Mouse (Mus musculus): ENCODE data around the gene Ankfn1. TPM values are rescaled to one million over a fixed set of nuclear protein-coding genes. Genes with fewer than 3 reads are reported as not detected.

Ankfn1 gene
- polyA plus RNA-seq, 1 experiment = 4.5 TPM

- no peak for TF ChIP-seq POLR2A (IDR thresholded peaks at IDR 0.05; ENCODE audit: extremely low read depth, insufficient read depth, low read length)
- TF ChIP-seq CTCF (IDR thresholded peaks at IDR 0.05; ENCODE audit: extremely low read depth, insufficient read depth, low read length) = no peak
- Histone ChIP-seq H3K4me3 (ENCODE audit: insufficient read depth, low read length) (no peak overlapping the region), H3K27ac (ENCODE audit: insufficient read depth, low read length) (no peak overlapping the region), H3K4me1 (ENCODE audit: control insufficient read depth, insufficient read depth, low read length) (no peaks in the 10 kb centered on the region)
Observed at GRCm38 (mm10) chr11:89370941-89371340, 406.5 kb downstream of the Ankfn1 start.

- no peak for TF ChIP-seq POLR2A (IDR thresholded peaks at IDR 0.05; ENCODE audit: extremely low read depth, insufficient read depth, low read length)
- no peak for TF ChIP-seq CTCF (IDR thresholded peaks at IDR 0.05; ENCODE audit: extremely low read depth, insufficient read depth, low read length)
- Histone ChIP-seq H3K4me1 (ENCODE audit: control insufficient read depth, insufficient read depth, low read length) (no peaks in the 10 kb centered on the region), H3K4me3 (ENCODE audit: insufficient read depth, low read length) (no peak overlapping the region), H3K27ac (ENCODE audit: insufficient read depth, low read length) (no peak overlapping the region)
Observed at GRCm38 (mm10) chr11:89370373-89370772, 407.1 kb downstream of the Ankfn1 start.

GRCm38 (mm10) chr11:89363981-89364380 is 413.5 kb downstream of the Ankfn1 start:
- no peak overlapping the region for H3K27ac ChIP-seq (ENCODE audit: insufficient read depth, low read length)
- no peak overlapping the region for H3K4me3 ChIP-seq (ENCODE audit: insufficient read depth, low read length)
- TF ChIP-seq CTCF (IDR thresholded peaks at IDR 0.05; ENCODE audit: extremely low read depth, insufficient read depth, low read length) (no peak), POLR2A (IDR thresholded peaks at IDR 0.05; ENCODE audit: extremely low read depth, insufficient read depth, low read length) (no peak)
- H3K4me1 ChIP-seq (ENCODE audit: control insufficient read depth, insufficient read depth, low read length) = no peaks in the 10 kb centered on the region

GRCm38 (mm10) chr11:89360895-89361294 is 416.6 kb downstream of the Ankfn1 start:
- TF ChIP-seq CTCF (IDR thresholded peaks at IDR 0.05; ENCODE audit: extremely low read depth, insufficient read depth, low read length) = no peak
- TF ChIP-seq POLR2A (IDR thresholded peaks at IDR 0.05; ENCODE audit: extremely low read depth, insufficient read depth, low read length) = no peak
- Histone ChIP-seq H3K4me3 (ENCODE audit: insufficient read depth, low read length) (no peak overlapping the region), H3K27ac (ENCODE audit: insufficient read depth, low read length) (no peak overlapping the region), H3K4me1 (ENCODE audit: control insufficient read depth, insufficient read depth, low read length) (no peaks in the 10 kb centered on the region)

- H3K27ac ChIP-seq (ENCODE audit: insufficient read depth, low read length) = no peak overlapping the region
Observed at GRCm38 (mm10) chr11:89358546-89358945, 418.9 kb downstream of the Ankfn1 start.

GRCm38 (mm10) chr11:89356479-89356878 is 421.0 kb downstream of the Ankfn1 start:
- TF ChIP-seq POLR2A (IDR thresholded peaks at IDR 0.05; ENCODE audit: extremely low read depth, insufficient read depth, low read length) (no peak), CTCF (IDR thresholded peaks at IDR 0.05; ENCODE audit: extremely low read depth, insufficient read depth, low read length) (no peak)
- H3K4me1 ChIP-seq (ENCODE audit: control insufficient read depth, insufficient read depth, low read length) = no peaks in the 10 kb centered on the region
- no peak overlapping the region for H3K27ac ChIP-seq (ENCODE audit: insufficient read depth, low read length)
- H3K4me3 ChIP-seq (ENCODE audit: insufficient read depth, low read length) = no peak overlapping the region

More at GRCm38 (mm10) chr11:89358546-89358945, 418.9 kb downstream of the Ankfn1 start:
- no peak for TF ChIP-seq CTCF (IDR thresholded peaks at IDR 0.05; ENCODE audit: extremely low read depth, insufficient read depth, low read length)
- no peak for TF ChIP-seq POLR2A (IDR thresholded peaks at IDR 0.05; ENCODE audit: extremely low read depth, insufficient read depth, low read length)
- no peaks in the 10 kb centered on the region for H3K4me1 ChIP-seq (ENCODE audit: control insufficient read depth, insufficient read depth, low read length)
- H3K4me3 ChIP-seq (ENCODE audit: insufficient read depth, low read length) = no peak overlapping the region

GRCm38 (mm10) chr11:89356018-89356417 is 421.4 kb downstream of the Ankfn1 start:
- TF ChIP-seq POLR2A (IDR thresholded peaks at IDR 0.05; ENCODE audit: extremely low read depth, insufficient read depth, low read length) (no peak), CTCF (IDR thresholded peaks at IDR 0.05; ENCODE audit: extremely low read depth, insufficient read depth, low read length) (no peak)
- Histone ChIP-seq H3K27ac (ENCODE audit: insufficient read depth, low read length) (no peak overlapping the region), H3K4me1 (ENCODE audit: control insufficient read depth, insufficient read depth, low read length) (no peaks in the 10 kb centered on the region), H3K4me3 (ENCODE audit: insufficient read depth, low read length) (no peak overlapping the region)

GRCm38 (mm10) chr11:89340238-89340637 is 437.2 kb downstream of the Ankfn1 start:
- no peak overlapping the region for H3K4me3 ChIP-seq (ENCODE audit: insufficient read depth, low read length)
- H3K27ac ChIP-seq (ENCODE audit: insufficient read depth, low read length) = no peak overlapping the region
- TF ChIP-seq CTCF (IDR thresholded peaks at IDR 0.05; ENCODE audit: extremely low read depth, insufficient read depth, low read length) (no peak), POLR2A (IDR thresholded peaks at IDR 0.05; ENCODE audit: extremely low read depth, insufficient read depth, low read length) (no peak)
- no peaks in the 10 kb centered on the region for H3K4me1 ChIP-seq (ENCODE audit: control insufficient read depth, insufficient read depth, low read length)

Other genes with a start within 250 kb of the Ankfn1 start
- 1.6 TPM in 2 replicates for gene Pctp, start 225.2 kb upstream of the Ankfn1 start, polyA plus RNA-seq (2012; rRNA removed)